Mouse (Mus musculus): ENCODE data around the gene Mrpl19. TPM values are rescaled to one million over a fixed set of nuclear protein-coding genes. Genes with fewer than 3 reads are reported as not detected.

Gene Mrpl19
- polyA plus RNA-seq, 1 experiment from 2014 or later = 69.5 TPM

- H3K27ac ChIP-seq (ENCODE audit: low read depth, low read length) = no peak overlapping the region
- no peaks in the 10 kb centered on the region for H3K4me1 ChIP-seq (replicated peaks; ENCODE audit: control insufficient read depth, insufficient read depth, low read length)
- no peak overlapping the region for H3K4me3 ChIP-seq (ENCODE audit: low read depth, low read length)
- no peaks in the 10 kb centered on the region for H3K9me3 ChIP-seq (ENCODE audit: control insufficient read depth, low read length)
- H3K4me2 ChIP-seq (replicated peaks; ENCODE audit: low read depth, low read length) = no peak overlapping the region
- no peak overlapping the region for H3K9ac ChIP-seq (ENCODE audit: low read depth, low read length)
- H3K36me3 ChIP-seq (ENCODE audit: control insufficient read depth, insufficient read depth, low read length) = no peaks in the 10 kb centered on the region
- ATAC-seq (ENCODE audit: low FRiP score) = no peak
- no peaks in the 10 kb centered on the region for H3K27me3 ChIP-seq (ENCODE audit: control insufficient read depth, insufficient read depth, low read length)
- DNase-seq (ENCODE audit: low spot score) = no peak
- 89% methylated on average over 4 of the region's 4 CpGs for WGBS
These were observed 13.5 kb upstream of the Mrpl19 start for GRCm38 (mm10) chr6:81979286-81979685.

- H3K9me3 ChIP-seq (ENCODE audit: control insufficient read depth, low read length) = no peaks in the 10 kb centered on the region
- H3K27ac ChIP-seq (ENCODE audit: low read depth, low read length) = no peak overlapping the region
- 37% methylated on average over 7 of the region's 7 CpGs for WGBS
- H3K36me3 ChIP-seq (ENCODE audit: control insufficient read depth, insufficient read depth, low read length) = no peaks in the 10 kb centered on the region
- DNase-seq (ENCODE audit: low spot score) (peak; percentile 84), ATAC-seq (ENCODE audit: low FRiP score) (peak; percentile 63; the same call in 1 of the 2 replicates)
- no peaks in the 10 kb centered on the region for H3K27me3 ChIP-seq (ENCODE audit: control insufficient read depth, insufficient read depth, low read length)
- H3K4me1 ChIP-seq (replicated peaks; ENCODE audit: control insufficient read depth, insufficient read depth, low read length) = no peaks in the 10 kb centered on the region
- no peak overlapping the region for H3K4me2 ChIP-seq (replicated peaks; ENCODE audit: low read depth, low read length)
- H3K4me3 ChIP-seq (ENCODE audit: low read depth, low read length) = no peak overlapping the region
- no peak overlapping the region for H3K9ac ChIP-seq (ENCODE audit: low read depth, low read length)
These were observed 10.3 kb upstream of the Mrpl19 start for GRCm38 (mm10) chr6:81975971-81976621.

GRCm38 (mm10) chr6:81972595-81972994 is 6.8 kb upstream of the Mrpl19 start:
- Histone ChIP-seq H3K27me3 (ENCODE audit: control insufficient read depth, insufficient read depth, low read length) (no peaks in the 10 kb centered on the region), H3K4me1 (replicated peaks; ENCODE audit: control insufficient read depth, insufficient read depth, low read length) (no peaks in the 10 kb centered on the region), H3K4me2 (replicated peaks; ENCODE audit: low read depth, low read length) (no peak overlapping the region), H3K4me3 (ENCODE audit: low read depth, low read length) (no peak overlapping the region), H3K27ac (ENCODE audit: low read depth, low read length) (no peak overlapping the region), H3K9me3 (ENCODE audit: control insufficient read depth, low read length) (no peaks in the 10 kb centered on the region), H3K36me3 (ENCODE audit: control insufficient read depth, insufficient read depth, low read length) (no peaks in the 10 kb centered on the region), H3K9ac (ENCODE audit: low read depth, low read length) (no peak overlapping the region)
- 89% methylated on average over 8 of the region's 8 CpGs for WGBS
- ATAC-seq (ENCODE audit: low FRiP score) (no peak), DNase-seq (ENCODE audit: low spot score) (no peak)

GRCm38 (mm10) chr6:81971196-81971595 is 5.4 kb upstream of the Mrpl19 start:
- no peak for DNase-seq (ENCODE audit: low spot score)
- H3K9ac ChIP-seq (ENCODE audit: low read depth, low read length) = no peak overlapping the region
- H3K36me3 ChIP-seq (ENCODE audit: control insufficient read depth, insufficient read depth, low read length) = no peaks in the 10 kb centered on the region
- no peak overlapping the region for H3K4me2 ChIP-seq (replicated peaks; ENCODE audit: low read depth, low read length)
- H3K27me3 ChIP-seq (ENCODE audit: control insufficient read depth, insufficient read depth, low read length) = no peaks in the 10 kb centered on the region
- no peak overlapping the region for H3K27ac ChIP-seq (ENCODE audit: low read depth, low read length)
- no peaks in the 10 kb centered on the region for H3K4me1 ChIP-seq (replicated peaks; ENCODE audit: control insufficient read depth, insufficient read depth, low read length)
- H3K4me3 ChIP-seq (ENCODE audit: low read depth, low read length) = no peak overlapping the region
- ATAC-seq (ENCODE audit: low FRiP score) = no peak
- no peaks in the 10 kb centered on the region for H3K9me3 ChIP-seq (ENCODE audit: control insufficient read depth, low read length)
- 87% methylated on average over 7 of the region's 7 CpGs for WGBS

- no peak for DNase-seq (ENCODE audit: low spot score)
- peak; percentile 79 for ATAC-seq (ENCODE audit: low FRiP score)
- Histone ChIP-seq H3K27ac (ENCODE audit: low read depth, low read length) (no peak overlapping the region), H3K4me1 (replicated peaks; ENCODE audit: control insufficient read depth, insufficient read depth, low read length) (0 out of 2 replicates have a peak, but pooled peaks cover 2% of the 10 kb centered on the region), H3K4me2 (replicated peaks; ENCODE audit: low read depth, low read length) (peak overlapping the region; percentile 31), H3K4me3 (ENCODE audit: low read depth, low read length) (peak overlapping the region; percentile 88), H3K27me3 (ENCODE audit: control insufficient read depth, insufficient read depth, low read length) (no peaks in the 10 kb centered on the region), H3K9me3 (ENCODE audit: control insufficient read depth, low read length) (no peaks in the 10 kb centered on the region), H3K9ac (ENCODE audit: low read depth, low read length) (peak overlapping the region; percentile 69; the same call in 1 of the 2 replicates), H3K36me3 (ENCODE audit: control insufficient read depth, insufficient read depth, low read length) (0 out of 2 replicates have a peak, but pooled peaks cover 9% of the 10 kb centered on the region)
- 45% methylated on average over 2 of the region's 2 CpGs for WGBS
These were observed 348 bp upstream of the Mrpl19 start for GRCm38 (mm10) chr6:81966068-81966544.

- H3K36me3 ChIP-seq (ENCODE audit: control insufficient read depth, insufficient read depth, low read length) = peaks cover 17% of the 10 kb centered on the region; the same call in 1 of the 2 replicates
These were observed 5.5 kb downstream of the Mrpl19 start for GRCm38 (mm10) chr6:81960284-81960683.

GRCm38 (mm10) chr6:81959866-81960265 is 5.9 kb downstream of the Mrpl19 start:
- 91% methylated on average over 8 of the region's 8 CpGs for WGBS
- no peak overlapping the region for H3K4me2 ChIP-seq (replicated peaks; ENCODE audit: low read depth, low read length)
- peaks cover 17% of the 10 kb centered on the region; the same call in 1 of the 2 replicates for H3K36me3 ChIP-seq (ENCODE audit: control insufficient read depth, insufficient read depth, low read length)
- H3K4me3 ChIP-seq (ENCODE audit: low read depth, low read length) = no peak overlapping the region
- 0 out of 2 replicates have a peak, but pooled peaks cover 2% of the 10 kb centered on the region for H3K4me1 ChIP-seq (replicated peaks; ENCODE audit: control insufficient read depth, insufficient read depth, low read length)
- H3K9me3 ChIP-seq (ENCODE audit: control insufficient read depth, low read length) = no peaks in the 10 kb centered on the region
- no peak for ATAC-seq (ENCODE audit: low FRiP score)
- no peaks in the 10 kb centered on the region for H3K27me3 ChIP-seq (ENCODE audit: control insufficient read depth, insufficient read depth, low read length)
- no peak overlapping the region for H3K9ac ChIP-seq (ENCODE audit: low read depth, low read length)
- DNase-seq (ENCODE audit: low spot score) = no peak
- no peak overlapping the region for H3K27ac ChIP-seq (ENCODE audit: low read depth, low read length)

More at GRCm38 (mm10) chr6:81960284-81960683, 5.5 kb downstream of the Mrpl19 start:
- 84% methylated on average over 1 of the region's 1 CpGs for WGBS
- Histone ChIP-seq H3K4me2 (replicated peaks; ENCODE audit: low read depth, low read length) (no peak overlapping the region), H3K9me3 (ENCODE audit: control insufficient read depth, low read length) (no peaks in the 10 kb centered on the region), H3K4me1 (replicated peaks; ENCODE audit: control insufficient read depth, insufficient read depth, low read length) (0 out of 2 replicates have a peak, but pooled peaks cover 2% of the 10 kb centered on the region), H3K9ac (ENCODE audit: low read depth, low read length) (no peak overlapping the region), H3K27ac (ENCODE audit: low read depth, low read length) (no peak overlapping the region), H3K4me3 (ENCODE audit: low read depth, low read length) (no peak overlapping the region), H3K27me3 (ENCODE audit: control insufficient read depth, insufficient read depth, low read length) (no peaks in the 10 kb centered on the region)
- no peak for ATAC-seq (ENCODE audit: low FRiP score)
- DNase-seq (ENCODE audit: low spot score) = peak; percentile 13

- DNase-seq (ENCODE audit: low spot score) = no peak
- Histone ChIP-seq H3K27ac (ENCODE audit: low read depth, low read length) (no peak overlapping the region), H3K9ac (ENCODE audit: low read depth, low read length) (no peak overlapping the region), H3K4me3 (ENCODE audit: low read depth, low read length) (no peak overlapping the region), H3K4me2 (replicated peaks; ENCODE audit: low read depth, low read length) (no peak overlapping the region), H3K27me3 (ENCODE audit: control insufficient read depth, insufficient read depth, low read length) (no peaks in the 10 kb centered on the region), H3K4me1 (replicated peaks; ENCODE audit: control insufficient read depth, insufficient read depth, low read length) (no peaks in the 10 kb centered on the region), H3K36me3 (ENCODE audit: control insufficient read depth, insufficient read depth, low read length) (peaks cover 18% of the 10 kb centered on the region; the same call in 1 of the 2 replicates), H3K9me3 (ENCODE audit: control insufficient read depth, low read length) (no peaks in the 10 kb centered on the region)
- WGBS = 93% methylated on average over 11 of the region's 11 CpGs
- no peak for ATAC-seq (ENCODE audit: low FRiP score)
These were observed 7.8 kb downstream of the Mrpl19 start for GRCm38 (mm10) chr6:81957992-81958391.

GRCm38 (mm10) chr6:81956399-81956798 is 9.4 kb downstream of the Mrpl19 start:
- ATAC-seq (ENCODE audit: low FRiP score) (no peak), DNase-seq (ENCODE audit: low spot score) (peak; percentile 24)
- no peak overlapping the region for H3K9ac ChIP-seq (ENCODE audit: low read depth, low read length)
- H3K27ac ChIP-seq (ENCODE audit: low read depth, low read length) = no peak overlapping the region
- no peak overlapping the region for H3K4me3 ChIP-seq (ENCODE audit: low read depth, low read length)
- no peaks in the 10 kb centered on the region for H3K4me1 ChIP-seq (replicated peaks; ENCODE audit: control insufficient read depth, insufficient read depth, low read length)
- peaks cover 12% of the 10 kb centered on the region; the same call in 1 of the 2 replicates for H3K36me3 ChIP-seq (ENCODE audit: control insufficient read depth, insufficient read depth, low read length)
- no peaks in the 10 kb centered on the region for H3K27me3 ChIP-seq (ENCODE audit: control insufficient read depth, insufficient read depth, low read length)
- no peaks in the 10 kb centered on the region for H3K9me3 ChIP-seq (ENCODE audit: control insufficient read depth, low read length)
- H3K4me2 ChIP-seq (replicated peaks; ENCODE audit: low read depth, low read length) = no peak overlapping the region
- WGBS = 87% methylated on average over 4 of the region's 4 CpGs
